Mouse (Mus musculus) small intestine, adult 2 months (tissue): ENCODE data around the gene Tnni3k.

Experiments
- CTCF ChIP-seq: fragments of 200-500 bp; IDR thresholded peaks from 2 replicates; pipeline ENCODE4 v1.5.1; 2012; ENCODE audit warnings: low read depth, mild to moderate bottlenecking, control low read depth, inconsistent platforms, low read length, moderate library complexity, mixed read lengths; ENCODE audit not compliant: insufficient replicate concordance, insufficient read length; ENCODE audit errors: extremely low read depth
- POLR2A ChIP-seq: fragments of 200-500 bp; IDR thresholded peaks from 2 replicates; pipeline ENCODE4 v1.6.1; 2012; ENCODE audit warnings: low read depth, mild to moderate bottlenecking, control low read depth, inconsistent platforms, low read length, moderate library complexity

GRCm38 (mm10) chr3:154741496-154741895, 313.7 kb downstream of the Tnni3k start:
- TF ChIP-seq CTCF (no peak), POLR2A (no peak)
